Mouse (Mus musculus) MEL (cell line): Measurements from ENCODE around the gene Myo1c. TPM values are rescaled to one million over a fixed set of nuclear protein-coding genes. Genes with fewer than 3 reads are reported as not detected.

Source experiments
- DNase-seq: peaks from one replicate; pipeline ENCODE4 v3.0.0; 2011; ENCODE audit warnings: low read depth, low spot score
- H3K27ac ChIP-seq: 2 replicates; pipeline ENCODE4 v1.5.1; 2012; ENCODE audit warnings: low read depth, mild to moderate bottlenecking, control low read depth, low read length, moderate library complexity; ENCODE audit not compliant: control insufficient read depth
- H3K27me3 ChIP-seq, 2 experiments: fragments of 150-350 bp in 1 of 2; sonication (generic) in 1 of 2; 2 replicates each; pipeline ENCODE4 v1.6.1; 2012; ENCODE audit warnings: low read length in 2 of 2, mild to moderate bottlenecking in 2 of 2, improper control_type of control experiment in 1 of 2, moderate library complexity in 1 of 2; ENCODE audit not compliant: insufficient read depth in 2 of 2, control insufficient read depth in 1 of 2
- H3K36me3 ChIP-seq, 2 experiments: 2 replicates each; pipeline ENCODE4 v1.6.1; 2012 to 2014; ENCODE audit warnings: low read length in 2 of 2, improper control_type of control experiment in 1 of 2, inconsistent platforms in 1 of 2, mild to moderate bottlenecking in 1 of 2; ENCODE audit not compliant: insufficient read depth in 2 of 2, control insufficient read depth in 1 of 2
- H3K4me1 ChIP-seq, 2 experiments: fragments of 150-350 bp in 1 of 2; sonication (generic) in 1 of 2; 2 replicates each; pipeline ENCODE4 v1.6.1; 2012; ENCODE audit warnings: low read length in 2 of 2, improper control_type of control experiment in 1 of 2, mild to moderate bottlenecking in 1 of 2; ENCODE audit not compliant: insufficient read depth in 2 of 2, control insufficient read depth in 1 of 2
- H3K4me3 ChIP-seq, 2 experiments: fragments of 150-350 bp in 1 of 2; sonication (generic) in 1 of 2; 2 replicates each; pipeline ENCODE4 v1.5.1; 2012; ENCODE audit warnings: low read depth in 2 of 2, low read length in 2 of 2, mild to moderate bottlenecking in 2 of 2, moderate library complexity in 2 of 2, control low read depth in 1 of 2, improper control_type of control experiment in 1 of 2; ENCODE audit not compliant: control insufficient read depth in 1 of 2, insufficient read depth in 1 of 2
- H3K79me2 ChIP-seq: 2 replicates; pipeline ENCODE4 v1.6.1; 2012; ENCODE audit warnings: mild to moderate bottlenecking, low read length, moderate library complexity; ENCODE audit not compliant: control insufficient read depth, poor library complexity, insufficient read depth
- H3K9ac ChIP-seq: 2 replicates; pipeline ENCODE4 v1.6.1; 2012; ENCODE audit warnings: low read depth, mild to moderate bottlenecking, control low read depth, low read length, moderate library complexity; ENCODE audit not compliant: control insufficient read depth, poor library complexity, severe bottlenecking
- H3K9me3 ChIP-seq: fragments of 150-350 bp; sonication (generic); replicated peaks from 2 replicates; pipeline ENCODE4 v1.6.1; 2012; ENCODE audit warnings: mild to moderate bottlenecking, low read length, improper control_type of control experiment, moderate library complexity; ENCODE audit not compliant: insufficient read depth
- CHD1 ChIP-seq: IDR thresholded peaks from 2 replicates; pipeline ENCODE4 v1.6.1; 2012; ENCODE audit warnings: low read depth, mild to moderate bottlenecking, inconsistent platforms, low read length, improper control_type of control experiment
- CHD2 ChIP-seq: IDR thresholded peaks from 2 replicates; pipeline ENCODE4 v1.6.1; 2011; ENCODE audit warnings: low read length, improper control_type of control experiment
- E2F4 ChIP-seq: IDR thresholded peaks from 2 replicates; pipeline ENCODE4 v1.6.1; 2011; ENCODE audit warnings: low read depth, low read length, improper control_type of control experiment, borderline replicate concordance
- ELF1 ChIP-seq: IDR thresholded peaks from 2 replicates; pipeline ENCODE4 v1.6.1; 2014; ENCODE audit warnings: low read depth, mild to moderate bottlenecking, inconsistent platforms, low read length, improper control_type of control experiment, moderate library complexity
- GATA1 ChIP-seq: IDR thresholded peaks from 2 replicates; pipeline ENCODE4 v1.6.1; 2011; ENCODE audit warnings: low read depth, low read length, improper control_type of control experiment
- HCFC1 ChIP-seq: IDR thresholded peaks from 2 replicates; pipeline ENCODE4 v1.6.1; 2012; ENCODE audit warnings: low read depth, mild to moderate bottlenecking, inconsistent platforms, low read length, improper control_type of control experiment, moderate library complexity
- MAFK ChIP-seq: IDR thresholded peaks from 2 replicates; pipeline ENCODE4 v1.6.1; 2011; ENCODE audit warnings: low read depth, mild to moderate bottlenecking, low read length, improper control_type of control experiment, borderline replicate concordance
- MEF2A ChIP-seq: IDR thresholded peaks from 2 replicates; pipeline ENCODE4 v1.6.1; 2014; ENCODE audit warnings: low read depth, mild to moderate bottlenecking, inconsistent platforms, low read length, improper control_type of control experiment; ENCODE audit not compliant: poor library complexity, insufficient replicate concordance, severe bottlenecking; ENCODE audit errors: extremely low read depth
- MXI1 ChIP-seq: IDR thresholded peaks from 2 replicates; pipeline ENCODE4 v1.6.1; 2011; ENCODE audit warnings: mild to moderate bottlenecking, low read depth, low read length, improper control_type of control experiment
- NRF1 ChIP-seq: IDR thresholded peaks from 2 replicates; pipeline ENCODE4 v1.6.1; 2014; ENCODE audit warnings: low read depth, mild to moderate bottlenecking, inconsistent platforms, low read length, improper control_type of control experiment, moderate library complexity; ENCODE audit not compliant: poor library complexity, insufficient read depth, severe bottlenecking
- POLR2AphosphoS5 ChIP-seq: IDR thresholded peaks from 2 replicates; pipeline ENCODE4 v1.6.1; 2012; ENCODE audit warnings: low read depth, borderline replicate concordance, mild to moderate bottlenecking, inconsistent platforms, low read length, moderate library complexity, mixed read lengths
- RCOR1 ChIP-seq: IDR thresholded peaks from 2 replicates; pipeline ENCODE4 v1.6.1; 2012; ENCODE audit warnings: low read depth, mild to moderate bottlenecking, inconsistent platforms, low read length, improper control_type of control experiment
- SIN3A ChIP-seq: IDR thresholded peaks from 2 replicates; pipeline ENCODE4 v1.6.1; 2012; ENCODE audit warnings: low read length, improper control_type of control experiment, inconsistent platforms
- TBP ChIP-seq: IDR thresholded peaks from 2 replicates; pipeline ENCODE4 v1.8.0; 2011; ENCODE audit warnings: low read depth, low read length, improper control_type of control experiment
- TCF12 ChIP-seq: IDR thresholded peaks from 2 replicates; pipeline ENCODE4 v1.6.1; 2014; ENCODE audit warnings: low read depth, mild to moderate bottlenecking, inconsistent platforms, low read length, improper control_type of control experiment, moderate library complexity
- USF2 ChIP-seq, 2 experiments: IDR thresholded peaks; 2 replicates each; pipeline ENCODE4 v1.6.1; 2011 to 2012; ENCODE audit warnings: improper control_type of control experiment in 2 of 2, low read length in 2 of 2, borderline replicate concordance in 1 of 2, inconsistent platforms in 1 of 2, low read depth in 1 of 2, mild to moderate bottlenecking in 1 of 2; ENCODE audit not compliant: insufficient read depth in 1 of 2
- ZKSCAN1 ChIP-seq: IDR thresholded peaks from 2 replicates; pipeline ENCODE4 v1.6.1; 2012; ENCODE audit warnings: low read depth, mild to moderate bottlenecking, inconsistent platforms, low read length, improper control_type of control experiment, moderate library complexity
- ZMIZ1 ChIP-seq: IDR thresholded peaks from 2 replicates; pipeline ENCODE4 v1.6.1; 2012; ENCODE audit warnings: low read depth, mild to moderate bottlenecking, inconsistent platforms, low read length, improper control_type of control experiment, moderate library complexity
- polyA plus RNA-seq, 2 experiments: library from polyadenylated mRNA; stranded (reverse) in 1 of 2; unstranded in 1 of 2; fragments of >175 nt in 1 of 2; fragments of >200 nt in 1 of 2; gene quantifications; 2 replicates each; pipeline versions ENCODE4 v1.2.1 to v1.2.4; 2012; ENCODE audit warnings: low replicate concordance in 2 of 2, low read depth in 1 of 2; ENCODE audit not compliant: insufficient read length in 2 of 2, insufficient read depth in 1 of 2, missing spikeins in 1 of 2
- total RNA-seq: library from RNA; depleted of rRNA; stranded (reverse); fragments of 300-350 nt; gene quantifications from 2 replicates; pipeline ENCODE4 v1.2.3, GENCODE M21; 2012

The Myo1c gene
- total and polyA plus RNA-seq, 3 experiments, result 33.2 to 45.6 TPM; not detected in 1

- H3K36me3 ChIP-seq, result peaks cover 0 to 5% of the 10 kb centered on the region in 2 experiments; a peak in 2 of 4 replicates
- no peaks in the 10 kb centered on the region for H3K27me3 ChIP-seq
- no peak overlapping the region for H3K4me3 ChIP-seq
- no peak overlapping the region for H3K27ac ChIP-seq
- TF ChIP-seq CHD2 (no peak), MAFK (peak; percentile 83; the same call in 1 of the 2 replicates)
- no peak overlapping the region for H3K9ac ChIP-seq
- no peak for DNase-seq
- H3K9me3 ChIP-seq, result no peaks in the 10 kb centered on the region
- H3K79me2 ChIP-seq, result no peaks in the 10 kb centered on the region
- H3K4me1 ChIP-seq, result no peaks in the 10 kb centered on the region; a peak in 1 of 4 replicates
Measured at GRCm38 (mm10) chr11:75666296-75666695, 16.0 kb downstream of the Myo1c start.

- no peak overlapping the region for H3K9ac ChIP-seq
- DNase-seq, result peak; percentile 62
- H3K4me3 ChIP-seq, result no peak overlapping the region
- H3K79me2 ChIP-seq, result no peaks in the 10 kb centered on the region
- H3K27ac ChIP-seq, result no peak overlapping the region
- TF ChIP-seq SIN3A (no peak), MEF2A (no peak), ELF1 (no peak)
- TF ChIP-seq, all 39 proteins: peak for 0
- Histone ChIP-seq H3K27me3 (no peaks in the 10 kb centered on the region), H3K4me1 (no peaks in the 10 kb centered on the region; a peak in 1 of 4 replicates), H3K36me3 (peaks cover 0 to 3% of the 10 kb centered on the region in 2 experiments; a peak in 1 of 4 replicates), H3K9me3 (no peaks in the 10 kb centered on the region)
Measured at GRCm38 (mm10) chr11:75668621-75669020, 18.3 kb downstream of the Myo1c start.

GRCm38 (mm10) chr11:75669176-75669852 lies 19.0 kb downstream of the Myo1c start:
- peaks cover 0 to 3% of the 10 kb centered on the region in 2 experiments; a peak in 1 of 4 replicates for H3K36me3 ChIP-seq
- H3K9me3 ChIP-seq, result no peaks in the 10 kb centered on the region
- no peaks in the 10 kb centered on the region for H3K27me3 ChIP-seq
- H3K79me2 ChIP-seq, result no peaks in the 10 kb centered on the region
- no peaks in the 10 kb centered on the region; a peak in 1 of 4 replicates for H3K4me1 ChIP-seq
- no peak overlapping the region for H3K27ac ChIP-seq
- DNase-seq, result peak; percentile 29
- no peak overlapping the region for H3K4me3 ChIP-seq
- no peak for TF ChIP-seq E2F4
- peak; percentile 67; the same call in 1 of the 2 replicates for TF ChIP-seq TBP
- no peak overlapping the region for H3K9ac ChIP-seq

- Histone ChIP-seq H3K27me3 (no peaks in the 10 kb centered on the region), H3K4me3 (no peak overlapping the region), H3K36me3 (peaks cover 0 to 3% of the 10 kb centered on the region in 2 experiments; a peak in 1 of 4 replicates), H3K4me1 (no peaks in the 10 kb centered on the region; a peak in 1 of 4 replicates), H3K9ac (no peak overlapping the region), H3K9me3 (no peaks in the 10 kb centered on the region), H3K27ac (no peak overlapping the region), H3K79me2 (no peaks in the 10 kb centered on the region)
- DNase-seq, result no peak
- TF ChIP-seq HCFC1, result no peak
- TF ChIP-seq CHD2, result no peak
- no peak for TF ChIP-seq MEF2A
- no peak for TF ChIP-seq MXI1
- no peak for TF ChIP-seq TCF12
- TF ChIP-seq NRF1, result no peak
- no peak for TF ChIP-seq ZKSCAN1
- TF ChIP-seq USF2 (IDR thresholded peaks at IDR 0.05; ENCODE audit: borderline replicate concordance in 1 of 2, insufficient read depth in 1 of 2, low read depth in 1 of 2, low read length in 2 of 2), result no peak
- TF ChIP-seq CHD1, result no peak
- TF ChIP-seq GATA1, result no peak
- no peak for TF ChIP-seq ZMIZ1
- TF ChIP-seq RCOR1, result no peak
- no peak for TF ChIP-seq POLR2AphosphoS5
Measured at GRCm38 (mm10) chr11:75669853-75670200, 19.5 kb downstream of the Myo1c start.
